Mouse (Mus musculus): ENCODE measurements around the gene Mtfp1.

DNA sequence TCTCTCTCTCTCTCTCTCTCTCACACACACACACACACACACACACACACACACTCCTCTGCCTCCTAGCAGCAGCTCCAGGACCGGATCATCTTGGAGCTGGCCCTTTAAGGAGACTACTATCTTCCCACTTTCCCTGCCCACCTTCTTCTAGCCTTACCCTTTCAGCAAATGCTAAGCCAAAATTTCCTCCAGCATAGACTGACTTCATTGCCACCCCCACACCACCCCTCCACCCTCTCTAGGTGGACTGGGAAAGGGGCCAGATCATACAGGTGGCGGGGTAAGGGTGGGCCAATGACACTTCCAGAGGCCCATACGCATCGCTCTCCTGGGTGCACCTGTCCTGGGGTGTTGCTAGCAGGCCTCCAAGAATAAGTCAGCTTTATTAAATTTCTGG lies 20.2 kb upstream of the Mtfp1 start:
- TF ChIP-seq POU5F1 (IDR thresholded peaks at IDR 0.05; ENCODE audit: borderline replicate concordance, low read length) = no peak
- no peak for TF ChIP-seq CTCF (conservative IDR thresholded peaks at IDR 0.05; ENCODE audit: low read length)
- TF ChIP-seq NANOG (IDR thresholded peaks at IDR 0.05; ENCODE audit: borderline replicate concordance, low read length) = no peak

Measured in E14TG2a.4 (cell line).